Mouse (Mus musculus) kidney, postnatal 0 days (tissue): ENCODE data around the gene Gmeb2. TPM values are rescaled to one million over a fixed set of nuclear protein-coding genes. Genes with fewer than 3 reads are reported as not detected.
A peak's percentile ranks its signal among the peaks of the same experiment; 100 is the strongest.

Experiments used
- ATAC-seq: fragments of 200-750 bp; cut with Nextera tagmentation; replicated peaks from 2 replicates; pipeline ENCODE4 v1.8.0; 2017; ENCODE audit warnings: low read depth, moderate number of reproducible peaks, moderate TSS enrichment, moderate library complexity; ENCODE audit not compliant: low FRiP score
- DNase-seq: peaks from one replicate; pipeline ENCODE4 v3.0.0-alpha.2; 2016; ENCODE audit warnings: low spot score
- H3K27ac ChIP-seq: fragments of 300-500 bp; sonication (generic); 2 replicates; pipeline ENCODE4 v1.5.1; 2014; ENCODE audit warnings: mild to moderate bottlenecking
- H3K27me3 ChIP-seq: fragments of 300-500 bp; sonication (generic); 2 replicates; pipeline ENCODE4 v1.6.1; 2014; ENCODE audit warnings: low read length, mixed read lengths; ENCODE audit not compliant: insufficient read depth
- H3K36me3 ChIP-seq: fragments of 300-500 bp; sonication (generic); 2 replicates; pipeline ENCODE4 v1.6.1; 2014; ENCODE audit warnings: low read length, mixed read lengths; ENCODE audit not compliant: insufficient read depth
- H3K4me1 ChIP-seq: fragments of 300-500 bp; sonication (generic); replicated peaks from 2 replicates; pipeline ENCODE4 v1.6.1; 2014; ENCODE audit warnings: antibody characterized with exemption, low read length, mixed read lengths; ENCODE audit not compliant: insufficient read depth
- H3K4me2 ChIP-seq: fragments of 300-500 bp; sonication (generic); 2 replicates; pipeline ENCODE4 v1.6.1; 2014; ENCODE audit warnings: mild to moderate bottlenecking, low read length, moderate library complexity, mixed read lengths
- H3K4me3 ChIP-seq: fragments of 300-500 bp; sonication (generic); replicated peaks from 2 replicates; pipeline ENCODE4 v1.5.1; 2014; ENCODE audit warnings: low read depth, low read length
- H3K9ac ChIP-seq: fragments of 300-500 bp; sonication (generic); 2 replicates; pipeline ENCODE4 v1.6.1; 2014; ENCODE audit warnings: low read depth, low read length
- H3K9me3 ChIP-seq: fragments of 300-500 bp; sonication (generic); replicated peaks from 2 replicates; pipeline ENCODE4 v1.6.1; 2016; ENCODE audit warnings: low read length, inconsistent platforms, mixed read lengths
- CTCF ChIP-seq: IDR thresholded peaks from 2 replicates; pipeline ENCODE4 v1.5.1; 2016; ENCODE audit warnings: antibody characterized with exemption, low read depth, mild to moderate bottlenecking, moderate library complexity
- WGBS: fragments of 180-500 bp; shearing (Covaris S2); extraction: QIAGEN DNeasy Blood & Tissue Kit; methylation state at CpG from one replicate; pipeline ENCODE4 v1.1.7; 2014; 5-methylcytosine and 5-hydroxymethylcytosine counted together
- polyA plus RNA-seq: library from polyadenylated mRNA; unstranded; fragments of >200 nt; fragmentation: Nextera tagmentation; extraction: Ambion mirVana; gene quantifications from 2 replicates; pipeline ENCODE4 v1.2.1, GENCODE M21; 2015

The Gmeb2 gene
- polyA plus RNA-seq, 1 experiment from 2014 or later: 8.1 TPM

- H3K4me1 ChIP-seq: no peaks in the 10 kb centered on the region
- H3K9ac ChIP-seq: no peak overlapping the region
- H3K4me3 ChIP-seq: no peak overlapping the region
- 83% methylated on average over 3 of the region's 3 CpGs for WGBS
- no peak for DNase-seq
- H3K27me3 ChIP-seq: no peaks in the 10 kb centered on the region
- ATAC-seq: no peak
- no peaks in the 10 kb centered on the region for H3K9me3 ChIP-seq
- no peak overlapping the region for H3K27ac ChIP-seq
- no peak overlapping the region for H3K4me2 ChIP-seq
- H3K36me3 ChIP-seq: peaks cover 13% of the 10 kb centered on the region; the same call in 1 of the 2 replicates
- no peak for TF ChIP-seq CTCF
These were observed 60.7 kb downstream of the Gmeb2 start for GRCm38 (mm10) chr2:181227122-181227521.

- WGBS: 92% methylated on average over 2 of the region's 2 CpGs
- no peaks in the 10 kb centered on the region for H3K27me3 ChIP-seq
- H3K36me3 ChIP-seq: 0 out of 2 replicates have a peak, but pooled peaks cover 6% of the 10 kb centered on the region
- no peak overlapping the region for H3K4me2 ChIP-seq
- peaks cover 5% of the 10 kb centered on the region for H3K4me1 ChIP-seq
- DNase-seq (no peak), ATAC-seq (no peak)
- no peak for TF ChIP-seq CTCF
- no peak overlapping the region for H3K9ac ChIP-seq
- H3K27ac ChIP-seq: no peak overlapping the region
- H3K4me3 ChIP-seq: no peak overlapping the region
- no peaks in the 10 kb centered on the region for H3K9me3 ChIP-seq
These were observed 62.8 kb downstream of the Gmeb2 start for GRCm38 (mm10) chr2:181224994-181225393.

DNA sequence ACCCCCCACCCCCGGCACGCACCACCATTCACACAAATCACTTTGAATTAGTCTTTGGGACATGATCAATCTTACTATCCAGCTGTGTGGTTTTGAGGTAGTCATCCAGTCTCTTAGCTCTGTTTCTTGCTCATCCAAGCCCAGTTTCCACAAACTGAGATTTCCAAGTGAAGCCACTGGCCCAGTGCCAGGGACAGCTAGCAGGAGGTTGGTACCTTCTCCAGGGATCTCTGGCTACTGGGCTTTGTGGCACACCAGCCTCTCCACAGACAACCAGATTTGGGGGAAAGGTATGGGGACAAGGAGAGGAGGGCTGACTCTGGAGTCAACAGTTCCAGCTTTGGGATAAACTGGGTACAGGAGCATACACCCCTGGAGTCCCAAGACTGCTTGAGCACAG, 67.5 kb downstream of the Gmeb2 start:
- Histone ChIP-seq H3K4me3 (peak overlapping the region; percentile 3; the same call in 1 of the 2 replicates), H3K27ac (peak overlapping the region; percentile 32), H3K9me3 (no peaks in the 10 kb centered on the region), H3K36me3 (no peaks in the 10 kb centered on the region), H3K4me2 (peak overlapping the region; percentile 56), H3K9ac (0 out of 2 replicates have a peak overlapping the region, but pooled peaks have one; percentile 14), H3K27me3 (no peaks in the 10 kb centered on the region), H3K4me1 (peaks cover 6% of the 10 kb centered on the region)
- no peak for DNase-seq
- TF ChIP-seq CTCF: no peak
- ATAC-seq: no peak
- 23% methylated on average over 2 of the region's 2 CpGs for WGBS

- peak; percentile 83 for DNase-seq
- Histone ChIP-seq H3K36me3 (no peaks in the 10 kb centered on the region), H3K4me3 (peak within 1 kb of the TSS; percentile 3; the same call in 1 of the 2 replicates), H3K27ac (peak within 1 kb of the TSS; percentile 32), H3K27me3 (no peaks in the 10 kb centered on the region), H3K4me1 (peaks cover 6% of the 10 kb centered on the region), H3K4me2 (peak within 1 kb of the TSS; percentile 56), H3K9ac (0 out of 2 replicates have a peak within 1 kb of the TSS, but pooled peaks have one; percentile 14), H3K9me3 (no peaks in the 10 kb centered on the region)
- WGBS: 1% methylated on average over 25 of the region's 25 CpGs
- peak; percentile 98 for ATAC-seq
- TF ChIP-seq CTCF: peak; percentile 52
These were observed 68.2 kb downstream of the Gmeb2 start, which contains the start of gene Fndc11 for GRCm38 (mm10) chr2:181219538-181220216. Fndc11 (plus strand) TSS chr2:181220013.

GRCm38 (mm10) chr2:181218881-181219485, 68.9 kb downstream of the Gmeb2 start:
- no peak overlapping the region for H3K4me2 ChIP-seq
- H3K27me3 ChIP-seq: no peaks in the 10 kb centered on the region
- DNase-seq (no peak), ATAC-seq (no peak)
- TF ChIP-seq CTCF: no peak
- no peaks in the 10 kb centered on the region for H3K36me3 ChIP-seq
- peak overlapping the region; percentile 32 for H3K27ac ChIP-seq
- peaks cover 6% of the 10 kb centered on the region for H3K4me1 ChIP-seq
- no peak overlapping the region for H3K9ac ChIP-seq
- 40% methylated on average over 5 of the region's 5 CpGs for WGBS
- H3K4me3 ChIP-seq: no peak overlapping the region
- H3K9me3 ChIP-seq: no peaks in the 10 kb centered on the region

DNA sequence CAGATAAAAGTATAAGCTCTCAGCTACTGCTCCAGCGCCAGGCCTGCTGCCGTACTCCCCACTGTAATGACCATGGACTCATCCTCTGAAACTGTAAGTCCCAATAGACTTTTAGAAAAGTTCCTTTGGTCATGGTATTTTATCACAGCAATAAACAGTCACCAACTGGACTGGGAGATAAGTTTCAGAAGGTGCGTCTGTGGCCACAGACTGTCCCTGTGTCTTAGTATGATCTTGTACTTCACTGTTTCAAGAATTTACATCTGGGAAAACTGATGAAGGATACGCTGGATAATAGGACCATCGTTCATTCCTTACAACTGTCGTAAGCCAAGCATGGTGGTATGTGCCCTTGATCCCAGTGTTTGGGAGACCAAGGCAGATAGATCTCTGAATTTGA, 71.8 kb downstream of the Gmeb2 start:
- TF ChIP-seq CTCF: no peak
- Histone ChIP-seq H3K9me3 (no peaks in the 10 kb centered on the region), H3K4me3 (no peak overlapping the region), H3K27ac (no peak overlapping the region), H3K36me3 (no peaks in the 10 kb centered on the region), H3K4me2 (no peak overlapping the region), H3K9ac (no peak overlapping the region), H3K27me3 (peaks cover 10% of the 10 kb centered on the region; the same call in 1 of the 2 replicates), H3K4me1 (peaks cover 13% of the 10 kb centered on the region)
- ATAC-seq: no peak
- DNase-seq: no peak
- WGBS: 86% methylated on average over 6 of the region's 6 CpGs
